Mouse (Mus musculus): ENCODE measurements at regions not wholly inside any gene's neighbourhood (a gene's known extent, or its start where the extent isn't known, plus 50 kb on each side); places are given as distances from the start of the nearest gene placed in this dataset.

GRCm38 (mm10) chr13:15180898-15181297 is 282.1 kb upstream of the Gli3 start:
- Histone ChIP-seq H3K36me3 (ENCODE audit: control insufficient read depth, insufficient read depth, low read length) (no peaks in the 10 kb centered on the region), H3K9me3 (ENCODE audit: control insufficient read depth, low read length) (no peaks in the 10 kb centered on the region), H3K4me3 (ENCODE audit: low read depth, low read length) (no peak overlapping the region), H3K27me3 (ENCODE audit: control insufficient read depth, insufficient read depth, low read length) (no peaks in the 10 kb centered on the region), H3K27ac (ENCODE audit: low read depth, low read length) (no peak overlapping the region), H3K9ac (ENCODE audit: low read depth, low read length) (no peak overlapping the region), H3K4me2 (replicated peaks; ENCODE audit: low read depth, low read length) (no peak overlapping the region), H3K4me1 (replicated peaks; ENCODE audit: control insufficient read depth, insufficient read depth, low read length) (no peaks in the 10 kb centered on the region)
- no peak for ATAC-seq (ENCODE audit: low FRiP score)
- WGBS: 67% methylated on average over 2 of the region's 2 CpGs
- no peak for DNase-seq (ENCODE audit: low spot score)

GRCm38 (mm10) chr13:15211635-15212352 is 251.2 kb upstream of the Gli3 start:
- no peaks in the 10 kb centered on the region for H3K27me3 ChIP-seq (ENCODE audit: control insufficient read depth, insufficient read depth, low read length)
- no peak overlapping the region for H3K9ac ChIP-seq (ENCODE audit: low read depth, low read length)
- H3K9me3 ChIP-seq (ENCODE audit: control insufficient read depth, low read length): no peaks in the 10 kb centered on the region
- no peaks in the 10 kb centered on the region for H3K36me3 ChIP-seq (ENCODE audit: control insufficient read depth, insufficient read depth, low read length)
- no peaks in the 10 kb centered on the region for H3K4me1 ChIP-seq (replicated peaks; ENCODE audit: control insufficient read depth, insufficient read depth, low read length)
- H3K4me2 ChIP-seq (replicated peaks; ENCODE audit: low read depth, low read length): no peak overlapping the region
- DNase-seq (ENCODE audit: low spot score): no peak
- WGBS: 77% methylated on average over 7 of the region's 7 CpGs
- no peak for ATAC-seq (ENCODE audit: low FRiP score)
- H3K4me3 ChIP-seq (ENCODE audit: low read depth, low read length): no peak overlapping the region
- H3K27ac ChIP-seq (ENCODE audit: low read depth, low read length): no peak overlapping the region

GRCm38 (mm10) chr13:15212353-15212850 is 250.6 kb upstream of the Gli3 start:
- ATAC-seq (ENCODE audit: low FRiP score) (no peak), DNase-seq (ENCODE audit: low spot score) (no peak)
- Histone ChIP-seq H3K4me3 (ENCODE audit: low read depth, low read length) (no peak overlapping the region), H3K27me3 (ENCODE audit: control insufficient read depth, insufficient read depth, low read length) (no peaks in the 10 kb centered on the region), H3K9me3 (ENCODE audit: control insufficient read depth, low read length) (no peaks in the 10 kb centered on the region), H3K4me1 (replicated peaks; ENCODE audit: control insufficient read depth, insufficient read depth, low read length) (no peaks in the 10 kb centered on the region), H3K9ac (ENCODE audit: low read depth, low read length) (no peak overlapping the region), H3K36me3 (ENCODE audit: control insufficient read depth, insufficient read depth, low read length) (no peaks in the 10 kb centered on the region), H3K27ac (ENCODE audit: low read depth, low read length) (no peak overlapping the region), H3K4me2 (replicated peaks; ENCODE audit: low read depth, low read length) (no peak overlapping the region)
- whole genome bisulfite sequencing: 70% methylated on average over 5 of the region's 5 CpGs

GRCm38 (mm10) chr13:15221322-15221721 is 241.7 kb upstream of the Gli3 start:
- Histone ChIP-seq H3K27me3 (ENCODE audit: control insufficient read depth, insufficient read depth, low read length) (no peaks in the 10 kb centered on the region), H3K4me2 (replicated peaks; ENCODE audit: low read depth, low read length) (no peak overlapping the region), H3K9me3 (ENCODE audit: control insufficient read depth, low read length) (no peaks in the 10 kb centered on the region), H3K9ac (ENCODE audit: low read depth, low read length) (no peak overlapping the region), H3K4me1 (replicated peaks; ENCODE audit: control insufficient read depth, insufficient read depth, low read length) (no peaks in the 10 kb centered on the region), H3K36me3 (ENCODE audit: control insufficient read depth, insufficient read depth, low read length) (no peaks in the 10 kb centered on the region), H3K4me3 (ENCODE audit: low read depth, low read length) (no peak overlapping the region), H3K27ac (ENCODE audit: low read depth, low read length) (no peak overlapping the region)
- WGBS: 40% methylated on average over 3 of the region's 3 CpGs
- DNase-seq (ENCODE audit: low spot score): no peak
- no peak for ATAC-seq (ENCODE audit: low FRiP score)

GRCm38 (mm10) chr13:15227641-15228040 is 235.4 kb upstream of the Gli3 start:
- ATAC-seq (ENCODE audit: low FRiP score) (no peak), DNase-seq (ENCODE audit: low spot score) (no peak)
- Histone ChIP-seq H3K27ac (ENCODE audit: low read depth, low read length) (no peak overlapping the region), H3K4me1 (replicated peaks; ENCODE audit: control insufficient read depth, insufficient read depth, low read length) (no peaks in the 10 kb centered on the region), H3K36me3 (ENCODE audit: control insufficient read depth, insufficient read depth, low read length) (no peaks in the 10 kb centered on the region), H3K4me3 (ENCODE audit: low read depth, low read length) (no peak overlapping the region), H3K27me3 (ENCODE audit: control insufficient read depth, insufficient read depth, low read length) (no peaks in the 10 kb centered on the region), H3K9me3 (ENCODE audit: control insufficient read depth, low read length) (no peaks in the 10 kb centered on the region), H3K9ac (ENCODE audit: low read depth, low read length) (no peak overlapping the region), H3K4me2 (replicated peaks; ENCODE audit: low read depth, low read length) (no peak overlapping the region)
- WGBS: 64% methylated on average over 1 of the region's 1 CpGs

Data from hindbrain, embryonic 11.5 days (tissue).